Mouse (Mus musculus): ENCODE data around the gene Ncbp1. TPM values are rescaled to one million over a fixed set of nuclear protein-coding genes. Genes with fewer than 3 reads are reported as not detected.

The Ncbp1 gene
- polyA plus RNA-seq, 1 experiment from 2014 or later, result 99.2 TPM

Other genes starting within 250 kb of the Ncbp1 start
- gene Ccdc180, start 248.3 kb upstream of the Ncbp1 start, polyA plus RNA-seq (2016; fragmentation: Nextera tagmentation; extraction: Ambion mirVana), result not detected in 2 replicates
- gene Tdrd7, start 173.3 kb upstream of the Ncbp1 start, polyA plus RNA-seq (2016; fragmentation: Nextera tagmentation; extraction: Ambion mirVana), result 9.3 and 13.2 TPM in 2 replicates
- 2.8 and 4.3 TPM in 2 replicates for gene Tmod1, start 99.7 kb upstream of the Ncbp1 start, polyA plus RNA-seq (2016; fragmentation: Nextera tagmentation; extraction: Ambion mirVana)
- gene Tstd2, start 81 bp downstream of the Ncbp1 start, polyA plus RNA-seq (2016; fragmentation: Nextera tagmentation; extraction: Ambion mirVana), result 59.8 and 62.9 TPM in 2 replicates
- 29.4 and 30.0 TPM in 2 replicates for gene Xpa, start 57.7 kb downstream of the Ncbp1 start, polyA plus RNA-seq (2016; fragmentation: Nextera tagmentation; extraction: Ambion mirVana)
- 1.8 and 3.0 TPM in 2 replicates for gene Foxe1, start 205.0 kb downstream of the Ncbp1 start, polyA plus RNA-seq (2016; fragmentation: Nextera tagmentation; extraction: Ambion mirVana)

Measured in embryonic facial prominence, embryonic 12.5 days (tissue).